Mouse (Mus musculus) liver, embryonic 13.5 days (tissue): ENCODE measurements at regions not wholly inside any gene's neighbourhood (a gene's known extent, or its start where the extent isn't known, plus 50 kb on each side); places are given as distances from the start of the nearest gene placed in this dataset.

Experiments
- ATAC-seq: fragments of 200-750 bp; cut with Nextera tagmentation; 2 replicates; pipeline ENCODE4 v1.8.0; 2017; ENCODE audit warnings: low read depth, mild to moderate bottlenecking, moderate number of reproducible peaks, moderate library complexity
- DNase-seq: peaks from one replicate; pipeline ENCODE4 v3.0.0; 2022
- H3K27ac ChIP-seq: fragments of 300-500 bp; sonication (generic); 2 replicates; pipeline ENCODE4 v1.5.1; 2015; ENCODE audit warnings: moderate library complexity, mild to moderate bottlenecking, inconsistent platforms
- H3K27me3 ChIP-seq: fragments of 300-500 bp; sonication (generic); 2 replicates; pipeline ENCODE4 v1.6.1; 2015; ENCODE audit warnings: mild to moderate bottlenecking, inconsistent platforms
- H3K36me3 ChIP-seq: fragments of 300-500 bp; sonication (generic); 2 replicates; pipeline ENCODE4 v1.6.1; 2015; ENCODE audit warnings: mild to moderate bottlenecking, inconsistent platforms
- H3K4me1 ChIP-seq: fragments of 300-500 bp; sonication (generic); replicated peaks from 2 replicates; pipeline ENCODE4 v1.6.1; 2015; ENCODE audit warnings: inconsistent platforms
- H3K4me2 ChIP-seq: fragments of 300-500 bp; sonication (generic); 2 replicates; pipeline ENCODE4 v1.6.1; 2015; ENCODE audit warnings: inconsistent platforms, mild to moderate bottlenecking, moderate library complexity
- H3K4me3 ChIP-seq: fragments of 300-500 bp; sonication (generic); replicated peaks from 2 replicates; pipeline ENCODE4 v1.5.1; 2015; ENCODE audit warnings: mild to moderate bottlenecking, inconsistent platforms
- H3K9ac ChIP-seq: fragments of 300-500 bp; sonication (generic); 2 replicates; pipeline ENCODE4 v1.6.1; 2015; ENCODE audit warnings: mild to moderate bottlenecking, inconsistent platforms
- H3K9me3 ChIP-seq: fragments of 300-500 bp; sonication (generic); replicated peaks from 2 replicates; pipeline ENCODE4 v1.6.1; 2016; ENCODE audit warnings: inconsistent platforms
- WGBS: fragments of 180-500 bp; shearing (Covaris S2); methylation state at CpG from one replicate; pipeline ENCODE4 v1.1.7; 2015; ENCODE audit not compliant: insufficient replicate concordance; 5-methylcytosine and 5-hydroxymethylcytosine counted together

DNA sequence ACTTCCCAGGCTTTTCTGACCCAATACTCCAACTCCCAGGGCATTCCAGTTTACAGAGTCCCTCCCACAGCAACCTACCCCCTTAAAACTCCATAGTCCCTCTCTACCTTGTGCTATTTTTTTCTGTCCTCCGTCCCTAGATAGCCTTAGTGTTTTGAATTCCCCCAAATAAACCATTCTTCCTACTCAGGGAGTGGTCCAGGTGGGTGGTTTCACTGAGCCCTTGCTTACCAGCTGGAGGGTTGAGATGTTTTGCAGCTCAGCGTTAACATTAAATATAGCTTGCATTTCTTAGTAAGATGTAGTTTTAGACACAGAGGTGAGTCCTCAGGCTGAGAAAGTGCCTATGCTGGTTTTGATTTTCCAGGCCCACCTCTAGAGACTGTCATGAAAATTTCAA is 313.0 kb downstream of the Bmper start:
- no peaks in the 10 kb centered on the region for H3K4me1 ChIP-seq
- no peak overlapping the region for H3K4me2 ChIP-seq
- H3K4me3 ChIP-seq: no peak overlapping the region
- no peak overlapping the region for H3K9ac ChIP-seq
- 61% methylated on average over 2 of the region's 2 CpGs for WGBS
- no peak for ATAC-seq
- no peaks in the 10 kb centered on the region for H3K9me3 ChIP-seq
- no peak overlapping the region for H3K27ac ChIP-seq
- H3K27me3 ChIP-seq: no peaks in the 10 kb centered on the region
- H3K36me3 ChIP-seq: no peaks in the 10 kb centered on the region
- no peak for DNase-seq

DNA sequence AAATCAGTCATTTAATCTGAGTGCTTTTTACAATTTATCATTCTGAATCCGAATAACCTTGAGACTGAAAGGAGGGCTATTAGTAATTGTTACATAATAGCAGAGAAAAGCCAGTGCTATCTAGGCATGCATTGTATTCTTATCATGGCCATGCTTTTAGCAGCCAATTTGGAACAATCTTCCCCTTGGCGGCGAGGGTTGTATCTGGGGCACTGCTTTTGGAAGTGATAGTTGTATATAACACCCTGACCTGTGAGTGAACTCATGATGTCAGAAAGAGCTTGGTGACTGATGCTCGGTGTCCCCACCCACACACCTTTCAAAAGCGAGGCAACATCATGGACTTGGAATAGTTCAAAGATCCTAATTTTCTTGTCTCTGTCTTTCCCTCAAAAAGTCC is 315.2 kb downstream of the Bmper start:
- DNase-seq: no peak
- Histone ChIP-seq H3K27ac (no peak overlapping the region), H3K4me1 (no peaks in the 10 kb centered on the region), H3K36me3 (no peaks in the 10 kb centered on the region), H3K4me2 (no peak overlapping the region), H3K9ac (no peak overlapping the region), H3K9me3 (no peaks in the 10 kb centered on the region), H3K4me3 (no peak overlapping the region), H3K27me3 (no peaks in the 10 kb centered on the region)
- WGBS: 48% methylated on average over 5 of the region's 5 CpGs
- ATAC-seq: no peak

DNA sequence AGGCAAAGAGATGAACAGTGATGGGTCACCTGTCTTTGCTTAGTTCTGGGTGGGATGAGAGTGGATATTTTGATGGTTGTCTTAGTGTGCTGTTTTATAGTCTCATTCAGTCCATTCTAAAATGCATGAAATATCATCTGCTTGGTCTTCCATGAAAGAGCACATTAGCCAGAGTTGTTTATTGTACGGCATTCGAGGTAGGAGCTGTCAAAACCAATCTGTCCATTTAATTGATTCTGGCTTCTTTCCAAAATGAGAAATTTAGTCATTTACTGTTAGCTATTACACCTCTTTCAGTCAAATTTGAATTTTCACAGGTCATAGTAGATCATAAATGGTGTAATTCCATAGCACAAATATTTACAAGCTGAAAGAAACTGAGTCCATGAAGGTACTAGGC is 328.8 kb downstream of the Bmper start:
- WGBS: 64% methylated on average over 2 of the region's 2 CpGs
- H3K4me1 ChIP-seq: no peaks in the 10 kb centered on the region
- no peaks in the 10 kb centered on the region for H3K9me3 ChIP-seq
- no peak for ATAC-seq
- no peaks in the 10 kb centered on the region for H3K36me3 ChIP-seq
- no peak overlapping the region for H3K4me3 ChIP-seq
- DNase-seq: no peak
- H3K27ac ChIP-seq: no peak overlapping the region
- no peaks in the 10 kb centered on the region for H3K27me3 ChIP-seq
- no peak overlapping the region for H3K4me2 ChIP-seq
- no peak overlapping the region for H3K9ac ChIP-seq

DNA sequence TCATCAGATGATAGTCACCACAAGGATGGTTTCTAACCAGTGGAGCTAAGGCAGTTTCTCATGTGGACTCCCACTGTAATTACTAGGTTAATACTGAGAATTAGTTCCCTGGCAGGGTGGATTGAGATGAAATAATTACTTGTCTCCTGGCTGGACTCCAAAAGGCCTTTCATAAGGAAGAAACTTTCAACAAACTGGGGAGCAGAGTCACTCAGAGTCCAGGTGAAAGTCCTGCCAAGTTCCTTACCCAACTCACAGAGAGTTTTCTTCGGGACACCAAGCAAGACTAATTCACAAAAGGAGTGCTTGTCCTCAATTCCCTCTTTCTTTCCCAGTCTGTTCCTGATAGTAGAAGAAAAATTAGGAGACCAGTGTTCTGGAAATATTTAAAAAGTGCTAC is 330.9 kb downstream of the Bmper start:
- Histone ChIP-seq H3K9me3 (no peaks in the 10 kb centered on the region), H3K4me2 (no peak overlapping the region), H3K27me3 (no peaks in the 10 kb centered on the region), H3K36me3 (no peaks in the 10 kb centered on the region), H3K4me3 (no peak overlapping the region), H3K27ac (no peak overlapping the region), H3K9ac (no peak overlapping the region), H3K4me1 (no peaks in the 10 kb centered on the region)
- ATAC-seq: no peak
- WGBS: 44% methylated on average over 1 of the region's 1 CpGs
- DNase-seq: no peak

DNA sequence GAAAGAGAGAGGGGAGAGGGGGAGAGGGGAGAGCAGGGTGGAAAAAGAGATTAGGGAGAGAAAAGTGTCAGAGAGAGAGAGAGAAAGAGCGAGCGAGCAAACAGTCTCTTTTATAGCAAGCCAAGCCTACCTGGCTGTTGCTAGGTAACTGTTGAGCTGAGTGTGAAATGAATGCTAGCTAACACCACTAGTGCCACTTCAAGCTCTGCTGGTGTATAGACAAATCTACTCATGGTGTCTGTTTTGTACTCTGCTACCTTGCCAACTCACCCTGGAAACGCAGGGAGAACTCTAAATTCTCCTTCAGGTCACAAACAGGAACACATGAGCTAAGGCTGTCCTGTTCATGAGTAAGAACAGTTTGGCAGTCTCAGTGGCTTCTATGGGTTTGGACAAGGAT is 334.7 kb downstream of the Bmper start:
- no peak for ATAC-seq
- no peak overlapping the region for H3K4me3 ChIP-seq
- no peaks in the 10 kb centered on the region for H3K27me3 ChIP-seq
- H3K27ac ChIP-seq: no peak overlapping the region
- no peak overlapping the region for H3K9ac ChIP-seq
- no peaks in the 10 kb centered on the region for H3K4me1 ChIP-seq
- H3K4me2 ChIP-seq: no peak overlapping the region
- DNase-seq: no peak
- no peaks in the 10 kb centered on the region for H3K9me3 ChIP-seq
- H3K36me3 ChIP-seq: no peaks in the 10 kb centered on the region
- WGBS: 65% methylated on average over 3 of the region's 3 CpGs

DNA sequence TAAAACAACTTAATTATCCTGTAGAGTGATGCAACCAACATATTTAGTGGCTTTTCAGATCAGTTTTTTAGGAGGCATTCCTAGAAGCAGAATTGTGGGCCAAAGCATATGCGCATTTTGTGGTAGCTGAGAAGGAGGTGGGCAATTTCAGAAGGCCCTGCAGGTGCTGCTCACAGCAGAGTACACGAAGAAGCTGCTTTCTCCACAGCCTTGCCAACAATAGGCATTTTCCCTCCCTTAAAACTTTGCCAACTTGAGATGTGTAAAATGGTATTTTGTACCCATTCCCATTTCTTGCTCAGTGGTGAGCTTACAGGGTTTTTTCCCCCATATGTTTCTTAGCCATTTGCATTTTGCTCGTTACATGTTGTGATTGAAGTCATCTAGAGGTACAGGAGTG is 339.0 kb downstream of the Bmper start:
- DNase-seq (no peak), ATAC-seq (no peak)
- H3K27me3 ChIP-seq: no peaks in the 10 kb centered on the region
- H3K4me3 ChIP-seq: no peak overlapping the region
- H3K4me1 ChIP-seq: no peaks in the 10 kb centered on the region
- no peaks in the 10 kb centered on the region for H3K36me3 ChIP-seq
- no peak overlapping the region for H3K4me2 ChIP-seq
- H3K9ac ChIP-seq: no peak overlapping the region
- WGBS: 51% methylated on average over 3 of the region's 3 CpGs
- no peak overlapping the region for H3K27ac ChIP-seq
- H3K9me3 ChIP-seq: no peaks in the 10 kb centered on the region

DNA sequence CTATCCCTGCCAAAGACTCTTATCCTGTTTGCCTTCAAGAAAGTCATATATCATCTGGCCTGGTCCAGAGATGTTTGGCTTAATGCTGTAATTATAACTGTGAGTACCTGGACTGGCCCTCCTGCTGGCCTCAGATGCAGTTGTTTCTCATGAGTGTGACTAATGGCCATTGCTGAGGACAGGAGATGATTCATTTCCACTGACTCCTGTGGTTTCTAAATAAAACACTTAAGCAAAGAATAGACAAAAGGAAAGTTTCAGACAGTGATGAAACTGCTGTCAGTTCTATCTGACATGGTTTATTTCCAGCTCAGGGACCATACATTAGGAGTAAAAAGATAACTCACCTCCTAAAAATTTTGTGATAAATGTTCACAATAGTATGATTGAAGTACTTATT is 344.2 kb downstream of the Bmper start:
- no peak overlapping the region for H3K4me2 ChIP-seq
- no peak overlapping the region for H3K27ac ChIP-seq
- no peak overlapping the region for H3K9ac ChIP-seq
- H3K9me3 ChIP-seq: no peaks in the 10 kb centered on the region
- H3K4me1 ChIP-seq: no peaks in the 10 kb centered on the region
- no peaks in the 10 kb centered on the region for H3K36me3 ChIP-seq
- no peak overlapping the region for H3K4me3 ChIP-seq
- no peak for DNase-seq
- H3K27me3 ChIP-seq: no peaks in the 10 kb centered on the region
- ATAC-seq: no peak

DNA sequence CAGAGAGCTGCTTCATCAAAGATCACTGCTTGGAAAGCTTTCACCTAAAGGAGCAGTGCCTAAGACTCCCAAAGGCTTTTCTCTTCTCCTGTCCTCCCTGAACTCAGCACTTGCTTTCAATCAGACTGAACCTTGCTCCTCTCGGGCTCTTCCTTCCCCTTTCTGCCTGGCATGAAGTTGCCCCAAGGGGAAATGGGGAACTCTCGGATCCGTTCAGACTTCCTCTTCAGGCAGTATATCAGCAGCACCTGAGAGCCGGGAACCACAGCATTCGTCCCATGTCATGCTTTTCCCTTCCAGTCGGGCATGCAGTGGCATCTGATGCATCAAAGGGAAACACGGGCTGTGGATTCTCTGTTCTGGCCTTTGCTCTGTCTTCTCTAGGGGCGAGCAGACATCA is 347.3 kb downstream of the Bmper start:
- H3K27ac ChIP-seq: no peak overlapping the region
- H3K27me3 ChIP-seq: no peaks in the 10 kb centered on the region
- H3K9ac ChIP-seq: no peak overlapping the region
- WGBS: 6% methylated on average over 8 of the region's 8 CpGs
- no peaks in the 10 kb centered on the region for H3K9me3 ChIP-seq
- no peaks in the 10 kb centered on the region for H3K4me1 ChIP-seq
- no peak overlapping the region for H3K4me2 ChIP-seq
- no peak overlapping the region for H3K4me3 ChIP-seq
- ATAC-seq: no peak
- H3K36me3 ChIP-seq: no peaks in the 10 kb centered on the region
- no peak for DNase-seq

DNA sequence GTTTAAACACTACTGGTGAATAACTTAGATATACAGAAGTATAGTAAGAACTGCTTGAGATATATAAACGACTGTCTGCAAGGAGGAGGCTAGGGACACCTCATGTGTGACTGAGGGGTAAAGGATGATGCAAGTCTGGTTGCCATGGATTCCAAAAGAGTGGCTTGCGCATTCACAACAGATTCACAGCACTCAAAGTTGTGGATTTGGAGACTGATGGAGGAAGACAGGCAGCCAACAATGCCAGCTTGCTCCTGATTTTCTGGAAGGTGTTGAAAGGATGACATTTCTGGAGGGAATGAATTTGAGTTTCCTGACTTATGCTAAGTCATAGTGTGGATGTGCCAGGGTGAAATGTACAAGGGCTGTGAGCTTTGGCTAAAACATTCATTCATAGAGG is 353.4 kb downstream of the Bmper start:
- Histone ChIP-seq H3K9me3 (no peaks in the 10 kb centered on the region), H3K27me3 (no peaks in the 10 kb centered on the region), H3K4me1 (no peaks in the 10 kb centered on the region), H3K4me3 (no peak overlapping the region), H3K9ac (no peak overlapping the region), H3K4me2 (no peak overlapping the region), H3K27ac (no peak overlapping the region), H3K36me3 (no peaks in the 10 kb centered on the region)
- no peak for ATAC-seq
- DNase-seq: no peak
- 64% methylated on average over 2 of the region's 2 CpGs for WGBS

DNA sequence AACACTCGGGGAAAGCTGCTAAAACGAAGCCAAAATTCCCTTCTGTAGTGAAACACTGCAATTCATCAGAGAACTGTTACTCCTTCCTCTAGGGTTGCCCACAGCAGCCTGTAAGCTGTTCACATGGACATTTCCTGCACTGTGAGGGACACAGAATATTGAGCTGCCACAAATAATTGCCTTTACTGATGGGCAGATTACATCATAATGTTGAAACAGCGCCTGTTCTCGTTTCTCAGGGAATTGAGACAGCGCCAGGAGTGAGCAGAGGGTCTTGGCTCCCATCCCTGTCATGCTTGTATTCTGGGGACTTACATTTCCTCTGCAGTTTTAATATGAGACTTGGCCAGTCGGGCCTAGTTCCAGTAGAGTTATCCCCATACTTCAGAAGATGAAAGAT is 357.3 kb downstream of the Bmper start:
- Histone ChIP-seq H3K4me3 (no peak overlapping the region), H3K4me2 (no peak overlapping the region), H3K27ac (no peak overlapping the region), H3K27me3 (no peaks in the 10 kb centered on the region), H3K9ac (no peak overlapping the region), H3K36me3 (no peaks in the 10 kb centered on the region), H3K4me1 (no peaks in the 10 kb centered on the region), H3K9me3 (no peaks in the 10 kb centered on the region)
- 49% methylated on average over 6 of the region's 6 CpGs for WGBS
- DNase-seq (no peak), ATAC-seq (no peak)

DNA sequence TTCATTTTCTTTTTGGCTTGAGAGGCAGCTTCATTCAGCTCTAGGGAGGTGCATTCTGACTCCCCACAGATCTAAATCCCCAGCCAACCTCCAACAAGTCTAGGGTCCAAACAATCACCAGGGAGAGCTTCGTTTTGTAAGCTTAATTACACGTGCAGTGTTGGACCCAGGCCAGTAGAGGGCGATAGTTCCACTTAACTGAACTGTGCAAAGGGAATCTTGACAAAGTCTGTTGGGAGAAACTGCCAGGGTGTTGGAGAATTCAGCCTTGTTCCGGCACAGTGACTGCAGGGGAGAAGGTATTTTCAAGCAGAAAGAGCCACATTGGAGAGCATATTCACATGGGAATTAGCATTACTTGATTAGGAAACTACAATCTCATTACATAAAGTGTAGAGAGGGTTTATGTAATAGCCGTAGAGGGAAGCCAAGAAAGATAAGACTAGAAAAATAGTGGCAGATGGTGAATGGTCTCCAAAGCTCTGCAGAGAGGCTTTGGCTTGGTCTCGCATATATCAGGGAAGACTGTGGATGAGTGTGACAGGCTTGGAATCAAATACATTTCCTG is 358.2 kb downstream of the Bmper start:
- no peak overlapping the region for H3K9ac ChIP-seq
- no peak overlapping the region for H3K27ac ChIP-seq
- H3K4me3 ChIP-seq: no peak overlapping the region
- ATAC-seq: no peak
- H3K4me1 ChIP-seq: no peaks in the 10 kb centered on the region
- peak; percentile 3 for DNase-seq
- WGBS: 20% methylated on average over 6 of the region's 6 CpGs
- no peaks in the 10 kb centered on the region for H3K9me3 ChIP-seq
- H3K4me2 ChIP-seq: no peak overlapping the region
- H3K27me3 ChIP-seq: no peaks in the 10 kb centered on the region
- no peaks in the 10 kb centered on the region for H3K36me3 ChIP-seq

DNA sequence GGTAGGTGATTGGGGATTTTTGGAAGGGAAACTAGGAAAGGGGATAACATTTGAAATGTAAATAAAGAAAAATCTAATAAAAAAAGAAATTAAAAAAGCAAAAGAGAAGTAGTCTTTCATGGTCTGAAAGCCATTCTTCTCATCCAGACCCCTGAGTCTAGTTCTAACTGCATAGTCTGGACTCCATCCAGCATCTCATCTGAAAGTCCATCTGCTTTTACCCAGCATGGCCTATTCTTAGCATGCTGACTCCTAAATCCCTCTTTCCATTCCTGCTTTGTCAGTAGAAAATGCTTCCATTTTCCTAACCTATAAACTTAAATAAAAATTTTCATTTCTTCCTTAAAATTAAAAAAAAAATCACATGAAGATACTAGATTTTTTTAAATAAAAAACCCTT is 361.7 kb downstream of the Bmper start:
- DNase-seq: no peak
- Histone ChIP-seq H3K27ac (no peak overlapping the region), H3K4me1 (no peaks in the 10 kb centered on the region), H3K4me2 (no peak overlapping the region), H3K9ac (no peak overlapping the region), H3K27me3 (no peaks in the 10 kb centered on the region), H3K9me3 (no peaks in the 10 kb centered on the region), H3K36me3 (no peaks in the 10 kb centered on the region), H3K4me3 (no peak overlapping the region)
- no peak for ATAC-seq

DNA sequence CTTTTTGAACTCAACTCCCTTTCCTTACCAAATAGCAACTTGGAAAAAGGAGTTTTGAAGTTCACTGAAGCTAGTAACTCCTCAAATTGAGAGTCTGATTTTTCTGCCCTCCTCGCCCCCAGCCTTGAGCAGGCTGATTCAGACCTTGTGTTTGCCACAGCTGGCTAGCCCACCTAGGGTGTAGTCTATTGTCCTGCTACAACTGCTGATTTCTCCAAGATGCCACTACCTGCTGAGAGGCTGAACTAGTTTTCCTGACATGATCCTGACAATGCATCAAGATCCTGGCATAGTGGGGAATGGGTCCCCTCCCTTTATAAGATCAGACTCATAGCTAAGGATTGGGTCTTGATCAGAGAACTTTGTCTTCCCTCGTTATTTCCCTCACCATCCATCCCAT is 366.1 kb downstream of the Bmper start:
- no peaks in the 10 kb centered on the region for H3K4me1 ChIP-seq
- no peaks in the 10 kb centered on the region for H3K27me3 ChIP-seq
- H3K9me3 ChIP-seq: no peaks in the 10 kb centered on the region
- H3K9ac ChIP-seq: no peak overlapping the region
- H3K36me3 ChIP-seq: no peaks in the 10 kb centered on the region
- 53% methylated on average over 2 of the region's 2 CpGs for WGBS
- H3K27ac ChIP-seq: no peak overlapping the region
- ATAC-seq (no peak), DNase-seq (no peak)
- H3K4me2 ChIP-seq: no peak overlapping the region
- H3K4me3 ChIP-seq: no peak overlapping the region
